Mouse (Mus musculus) heart, postnatal 25 days (tissue): ENCODE results near the gene Gm21885. TPM values are rescaled to one million over a fixed set of nuclear protein-coding genes. Genes with fewer than 3 reads are reported as not detected.
A peak's percentile ranks its signal among the peaks of the same experiment; 100 is the strongest.

Experiments
- DNase-seq: peaks from one replicate; pipeline ENCODE4 v3.0.0; 2022; ENCODE audit warnings: low spot score
- intact Hi-C: fragments of 180-260 bp; cut with DNase I; formaldehyde crosslinking; loops from one replicate; pipeline ENCODE4 v1.15.1; 2025
- total RNA-seq, 2 experiments: library from RNA; stranded (reverse); gene quantifications; 2 replicates each; pipeline ENCODE4 v1.2.3; 2021

The Gm21885 gene
- total RNA-seq, 2 experiments from 2014 or later = not detected

- intact Hi-C loops = no loop called here
- no peak for DNase-seq
These were observed 33.6 kb downstream of the Gm21885 start for GRCm38 (mm10) chr11:94315308-94315707.

GRCm38 (mm10) chr11:94316528-94316927 is 34.9 kb downstream of the Gm21885 start:
- intact Hi-C loops = no loop called here
- no peak for DNase-seq

- intact Hi-C loops = no loop called here
- DNase-seq = no peak
These were observed 35.3 kb downstream of the Gm21885 start for GRCm38 (mm10) chr11:94317014-94317413.

- DNase-seq = no peak
- intact Hi-C loops = no loop called here
These were observed 35.8 kb downstream of the Gm21885 start for GRCm38 (mm10) chr11:94317515-94317914.

- intact Hi-C loops = no loop called here
These were observed 36.4 kb downstream of the Gm21885 start for GRCm38 (mm10) chr11:94318056-94318455.

GRCm38 (mm10) chr11:94320969-94321930 is 39.6 kb downstream of the Gm21885 start:
- intact Hi-C loops = no loop called here
- no peak for DNase-seq

More at GRCm38 (mm10) chr11:94318056-94318455, 36.4 kb downstream of the Gm21885 start:
- no peak for DNase-seq

GRCm38 (mm10) chr11:94321931-94322400 is 40.3 kb downstream of the Gm21885 start, which contains the start of gene Luc7l3:
Gene Luc7l3, minus strand, starts transcription at chr11:94321988.
- intact Hi-C loops = no loop called here
- peak; percentile 89 for DNase-seq

GRCm38 (mm10) chr11:94322636-94323035 is 41.0 kb downstream of the Gm21885 start:
- intact Hi-C loops = no loop called here
- DNase-seq = no peak

GRCm38 (mm10) chr11:94323271-94323925 is 41.7 kb downstream of the Gm21885 start:
- intact Hi-C loops = no loop called here
- DNase-seq = no peak

- intact Hi-C loops = loop anchor here (5.0 kb wide), 1 partner anchor 112 kb away; the partner anchor contains the start of gene Tob1
- no peak for DNase-seq
These were observed 42.9 kb downstream of the Gm21885 start for GRCm38 (mm10) chr11:94324618-94325017.

GRCm38 (mm10) chr11:94326961-94327411 is 45.3 kb downstream of the Gm21885 start:
- DNase-seq = no peak
- intact Hi-C loops = loop anchor here (5.0 kb wide), 1 partner anchor 115 kb away; the partner anchor contains the start of gene Tob1

GRCm38 (mm10) chr11:94327693-94328643 is 46.3 kb downstream of the Gm21885 start, which contains the start of gene Ankrd40:
Gene Ankrd40, plus strand, starts transcription at chr11:94328001.
- DNase-seq = peak; percentile 93
- intact Hi-C loops = loop anchor here (2.0 to 5.0 kb wide), 2 partner anchors 77 to 116 kb away; partner anchors contain the start of gene Tob1

- DNase-seq = no peak
- intact Hi-C loops = loop anchor here (2.0 to 5.0 kb wide), 2 partner anchors 76 to 116 kb away; partner anchors contain the start of gene Tob1
These were observed 47.0 kb downstream of the Gm21885 start for GRCm38 (mm10) chr11:94328644-94329025.

GRCm38 (mm10) chr11:94329270-94329891 is 47.7 kb downstream of the Gm21885 start:
- intact Hi-C loops = loop anchor here (2.0 to 5.0 kb wide), 2 partner anchors 75 to 117 kb away; partner anchors contain the start of gene Tob1
- no peak for DNase-seq

GRCm38 (mm10) chr11:94330211-94330610 is 48.5 kb downstream of the Gm21885 start:
- intact Hi-C loops = no loop called here
- no peak for DNase-seq

GRCm38 (mm10) chr11:94332726-94333125 is 51.1 kb downstream of the Gm21885 start:
- intact Hi-C loops = no loop called here
- DNase-seq = no peak

GRCm38 (mm10) chr11:94334386-94334968 is 52.8 kb downstream of the Gm21885 start:
- no peak for DNase-seq
- intact Hi-C loops = no loop called here
